In genomic region chr5:140517921-140518230, GRCm38 (mm10) we compare ENCODE assay signal across 24 mouse cellular contexts. TPM values are rescaled to one million over a fixed set of nuclear protein-coding genes. Genes with fewer than 3 reads are reported as not detected.
DNase-seq lines count a peak whose midpoint lies in the region; ATAC-seq and TF ChIP-seq lines count a peak whose summit lies in the region.
"Had no signal": no experiment of that assay in that cellular context is flagged by ENCODE, and none has a peak within 500 bp of the region (broad histone marks: within the 10 kb centered on the region; RNA-seq: fewer than 3 reads in every experiment).

No protein-coding gene starts in this region.

- 0 out of 2 replicates have a peak overlapping the region, but pooled peaks have one; percentile 3 for H3K27ac ChIP-seq in kidney, embryonic 14.5 days (ENCODE audit: low read depth, low read length)
- 0 out of 2 replicates have a peak overlapping the region, but pooled peaks have one; percentile 14 for H3K27ac ChIP-seq in small intestine, adult 2 months (ENCODE audit: insufficient read depth, low read depth, low read length)
- no peak overlapping the region for H3K27ac ChIP-seq in hindbrain, postnatal 0 days
- H3K27ac ChIP-seq: heart, embryonic 15.5 days; hindbrain, embryonic 12.5 days had no signal

- no peak; the same call in 1 of the 2 replicates for ATAC-seq in kidney, embryonic 14.5 days (ENCODE audit: low FRiP score, low TSS enrichment)
- ATAC-seq in inflammation-experienced regulatory T-cells, adult 6 months, result peak; percentile 46
- ATAC-seq in hindbrain, postnatal 0 days, result no peak
- ATAC-seq: forebrain, embryonic 14.5 days had no signal

- no peaks in the 10 kb centered on the region for H3K9me3 ChIP-seq in kidney, embryonic 14.5 days (ENCODE audit: control insufficient read depth, low read length)
- H3K9me3 ChIP-seq in hindbrain, postnatal 0 days (ENCODE audit: low read length), result no peaks in the 10 kb centered on the region
- H3K9me3 ChIP-seq: heart, embryonic 15.5 days; hindbrain, embryonic 12.5 days had no signal

- H3K36me3 ChIP-seq in kidney, embryonic 14.5 days (ENCODE audit: control insufficient read depth, insufficient read depth, low read length), result no peaks in the 10 kb centered on the region
- no peaks in the 10 kb centered on the region; the same call in 1 of the 2 replicates for H3K36me3 ChIP-seq in small intestine, adult 2 months (ENCODE audit: control insufficient read depth, insufficient read depth, low read length)
- no peaks in the 10 kb centered on the region for H3K36me3 ChIP-seq in hindbrain, postnatal 0 days (ENCODE audit: insufficient read depth, low read length)
- H3K36me3 ChIP-seq: heart, embryonic 15.5 days had no signal

- TF ChIP-seq CTCF in small intestine, adult 2 months (IDR thresholded peaks at IDR 0.05; ENCODE audit: extremely low read depth, insufficient read length, insufficient replicate concordance, low read depth, low read length), result no peak
- TF ChIP-seq CTCF in hindbrain, postnatal 0 days (IDR thresholded peaks at IDR 0.05; ENCODE audit: low read depth), result no peak

- H3K4me2 ChIP-seq in kidney, embryonic 14.5 days (replicated peaks; ENCODE audit: low read depth, low read length), result no peak overlapping the region
- no peak overlapping the region for H3K4me2 ChIP-seq in hindbrain, postnatal 0 days (ENCODE audit: low read depth, low read length)
- H3K4me2 ChIP-seq: heart, embryonic 15.5 days; hindbrain, embryonic 12.5 days had no signal

- TF ChIP-seq POLR2A in small intestine, adult 2 months (IDR thresholded peaks at IDR 0.05; ENCODE audit: low read depth, low read length), result no peak

- H3K4me3 ChIP-seq in kidney, embryonic 14.5 days (ENCODE audit: low read length), result no peak overlapping the region
- H3K4me3 ChIP-seq in small intestine, adult 2 months (ENCODE audit: low read depth, low read length), result no peak overlapping the region
- H3K4me3 ChIP-seq in hindbrain, postnatal 0 days (ENCODE audit: low read length), result no peak overlapping the region
- H3K4me3 ChIP-seq: erythroblast, embryonic 14.5 days; heart, embryonic 15.5 days; hindbrain, embryonic 12.5 days had no signal

- peaks cover 13% of the 10 kb centered on the region for H3K4me1 ChIP-seq in kidney, embryonic 14.5 days (ENCODE audit: control insufficient read depth, insufficient read depth, low read length)
- peaks cover 9% of the 10 kb centered on the region for H3K4me1 ChIP-seq in small intestine, adult 2 months (ENCODE audit: control insufficient read depth, insufficient read depth, insufficient read length, low read length)
- H3K4me1 ChIP-seq in hindbrain, postnatal 0 days (ENCODE audit: insufficient read depth, low read length), result no peaks in the 10 kb centered on the region

- no peaks in the 10 kb centered on the region for H3K27me3 ChIP-seq in kidney, embryonic 14.5 days (ENCODE audit: control insufficient read depth, insufficient read depth, low read length)
- no peaks in the 10 kb centered on the region for H3K27me3 ChIP-seq in small intestine, adult 2 months (ENCODE audit: control insufficient read depth, insufficient read depth, low read length)
- no peaks in the 10 kb centered on the region for H3K27me3 ChIP-seq in hindbrain, postnatal 0 days (ENCODE audit: insufficient read depth, low read length)
- H3K27me3 ChIP-seq: heart, embryonic 15.5 days; hindbrain, embryonic 12.5 days had no signal

- WGBS in kidney, embryonic 14.5 days, result 58% methylated on average over 4 of the region's 4 CpGs
- WGBS in small intestine, adult 2 months, result 38% methylated on average over 4 of the region's 4 CpGs
- WGBS in hindbrain, postnatal 0 days, result 86% methylated on average over 4 of the region's 4 CpGs

- no peak for DNase-seq in kidney, adult 9 months
- peak; percentile 14 for DNase-seq in thymus, postnatal 14 days
- no peak for DNase-seq in thymus, adult 18-20 months
- DNase-seq in layer of hippocampus, postnatal 36 days, result no peak
- DNase-seq in hindbrain, postnatal 0 days (ENCODE audit: low spot score), result no peak
- DNase-seq: cerebellum, adult 9-11 months; kidney, adult 18-20 months; lung, adult 2 months; thymus, postnatal 4 days had no signal

- no peak overlapping the region for H3K9ac ChIP-seq in kidney, embryonic 14.5 days (ENCODE audit: low read depth, low read length)
- H3K9ac ChIP-seq in hindbrain, postnatal 0 days (replicated peaks; ENCODE audit: low read length), result no peak overlapping the region
- H3K9ac ChIP-seq: heart, embryonic 15.5 days; hindbrain, embryonic 12.5 days had no signal

RNA-seq across cellular contexts. Expression of gene Chst12, which starts 12.5 kb away (rescaled TPM):
- 13.3 and 17.5 TPM in 2 replicates for polyA plus RNA-seq in kidney, embryonic 14.5 days (2014; fragmentation: Nextera tagmentation; extraction: Ambion mirVana)
- 10 to 100 TPM; 25.6 to 35.2 (median 33.2) TPM for polyA plus RNA-seq in inflammation-experienced regulatory T-cells, adult 6 months (2017; shearing (Covaris generic))
- polyA plus RNA-seq in small intestine, adult 2 months (2012; rRNA removed), result 10.5 and 10.6 TPM in 2 replicates
- 10 to 100 TPM; 18.9 to 19.2 TPM for total RNA-seq in layer of hippocampus, postnatal 36 days (2021)
- 9.8 and 22.7 TPM in 2 replicates for total RNA-seq in hindbrain, postnatal 0 days (2014; rRNA removed)
- 19.1 and 22.0 TPM in 2 replicates for polyA plus RNA-seq in hindbrain, postnatal 0 days (2015; fragmentation: Nextera tagmentation; extraction: Ambion mirVana)

RNA-seq across cellular contexts. Expression of gene Grifin, which starts 47.0 kb away (rescaled TPM):
- polyA plus RNA-seq in kidney, embryonic 14.5 days (2014; fragmentation: Nextera tagmentation; extraction: Ambion mirVana), result 0.34 TPM in 1 of 2 replicates, not detected in the other
- 1 to 10 TPM; 1.2 to 5.5 (median 1.9) TPM for polyA plus RNA-seq in inflammation-experienced regulatory T-cells, adult 6 months (2017; shearing (Covaris generic))
- polyA plus RNA-seq in small intestine, adult 2 months (2012; rRNA removed), result not detected in 2 replicates
- total RNA-seq in layer of hippocampus, postnatal 36 days (2021), result under 1 TPM in 1 of 2 experiments, not detected in 1; 0.62 TPM
- not detected in 2 replicates for total RNA-seq in hindbrain, postnatal 0 days (2014; rRNA removed)
- 0.25 and 0.32 TPM in 2 replicates for polyA plus RNA-seq in hindbrain, postnatal 0 days (2015; fragmentation: Nextera tagmentation; extraction: Ambion mirVana)
- total RNA-seq: adrenal gland, postnatal 4 days; gastrocnemius, postnatal 4 days; liver, adult 2 months; megakaryocyte progenitor cell, adult 5-6 weeks; MEL; midbrain, postnatal 0 days had no signal
- polyA plus RNA-seq: C2C12; forebrain, embryonic 14.5 days; heart, embryonic 15.5 days; hindbrain, embryonic 12.5 days; liver, adult 2 months; lung, adult 2 months; midbrain, postnatal 0 days; neural tube, embryonic 11.5 days had no signal
